In genomic region chr6:86822285-86823050, GRCm38 (mm10) we compare ENCODE assay signal across 8 mouse cellular contexts. TPM values are rescaled to one million over a fixed set of nuclear protein-coding genes. Genes with fewer than 3 reads are reported as not detected.
DNase-seq lines count a peak whose midpoint lies in the region; ATAC-seq and TF ChIP-seq lines count a peak whose summit lies in the region.

No protein-coding gene starts in this region.

- H3K4me2 ChIP-seq in CH12.LX (ENCODE audit: insufficient read depth, low read depth, poor library complexity, severe bottlenecking), result peak overlapping the region; percentile 2; the same call in 1 of the 2 replicates
- peak overlapping the region; percentile 36 for H3K4me2 ChIP-seq in neural tube, embryonic 14.5 days (ENCODE audit: low read depth, low read length)

- no peak overlapping the region for H3K4me3 ChIP-seq in CH12.LX (replicated peaks in 1 of 3; ENCODE audit: low read depth in 2 of 3, low read length in 2 of 3, poor library complexity in 1 of 3)
- H3K4me3 ChIP-seq in brown adipose tissue, adult 24 weeks (ENCODE audit: insufficient read depth, low read depth, low read length), result peak overlapping the region; percentile 51
- peak overlapping the region; percentile 2; the same call in 1 of the 2 replicates for H3K4me3 ChIP-seq in neural tube, embryonic 14.5 days (ENCODE audit: low read depth, low read length)

- no peak for DNase-seq in CH12.LX (ENCODE audit: extremely low read depth)
- peak; percentile 81 to 84 for DNase-seq in layer of hippocampus, adult 8-10 months (ENCODE audit: low spot score in 2 of 2)
- peak; percentile 24 to 46 for DNase-seq in lung, adult 18-20 months

- in situ Hi-C loops in CH12.LX (cut with MboI; ENCODE audit: low pct_ligation_motif_present, low pct_unique_long_range_greater_than_20kb, low sequenced_read_pairs), result no loop called here

- peak; percentile 89 for ATAC-seq in frontal cortex, adult (ENCODE audit: low TSS enrichment)
- peak; percentile 18 to 25; a peak in 3 of 4 replicates for ATAC-seq in hematopoietic stem cell, adult 5-6 weeks (replicated peaks in 1 of 2; ENCODE audit: insufficient read depth in 1 of 2, low FRiP score in 2 of 2, low TSS enrichment in 1 of 2, low read depth in 1 of 2, poor library complexity in 2 of 2, severe bottlenecking in 2 of 2)
- 0 out of 2 replicates have a peak, but pooled peaks have one; percentile 49 for ATAC-seq in neural tube, embryonic 14.5 days (ENCODE audit: low read depth)
- no peak for ATAC-seq in erythroid progenitor cell, adult 5-6 weeks (replicated peaks; ENCODE audit: low FRiP score, poor library complexity, severe bottlenecking)

- TF ChIP-seq POLR2A in CH12.LX (IDR thresholded peaks at IDR 0.05; ENCODE audit: low read depth, low read length), result no peak

- no peaks in the 10 kb centered on the region for H3K9me3 ChIP-seq in CH12.LX (replicated peaks; ENCODE audit: low read length)
- H3K9me3 ChIP-seq in neural tube, embryonic 14.5 days (ENCODE audit: control insufficient read depth, low read length), result no peaks in the 10 kb centered on the region

- no peak for TF ChIP-seq RAD21 in CH12.LX (IDR thresholded peaks at IDR 0.05; ENCODE audit: low read depth, low read length)

- H3K27me3 ChIP-seq in CH12.LX (replicated peaks), result no peaks in the 10 kb centered on the region
- no peaks in the 10 kb centered on the region for H3K27me3 ChIP-seq in neural tube, embryonic 14.5 days (ENCODE audit: control insufficient read depth, insufficient read depth, low read length)

- H3K79me2 ChIP-seq in CH12.LX (replicated peaks; ENCODE audit: control insufficient read depth, extremely low read depth, insufficient read depth, poor library complexity, severe bottlenecking), result no peaks in the 10 kb centered on the region

- H3K36me3 ChIP-seq in CH12.LX (replicated peaks in 1 of 2; ENCODE audit: control insufficient read depth in 1 of 2, insufficient read depth in 1 of 2, low read length in 1 of 2), result no peaks in the 10 kb centered on the region
- no peaks in the 10 kb centered on the region for H3K36me3 ChIP-seq in neural tube, embryonic 14.5 days (ENCODE audit: control insufficient read depth, insufficient read depth, low read length)

- WGBS in neural tube, embryonic 14.5 days, result 3% methylated on average over 19 of the region's 19 CpGs

- no peak for TF ChIP-seq EP300 in CH12.LX (IDR thresholded peaks at IDR 0.05; ENCODE audit: low read length)

- dilution Hi-C loops in CH12.LX (cut with MboI; ENCODE audit: extremely low pct_ligation_motif_present, extremely low pct_unique_long_range_greater_than_20kb, low sequenced_read_pairs), result no loop called here

- H3K4me1 ChIP-seq in CH12.LX (ENCODE audit: control insufficient read depth in 1 of 2, insufficient read depth in 2 of 2), result peaks cover 12 to 17% of the 10 kb centered on the region in 2 experiments
- H3K4me1 ChIP-seq in brown adipose tissue, adult 24 weeks (ENCODE audit: control insufficient read depth, insufficient read depth, insufficient read length, low read length), result peaks cover 16% of the 10 kb centered on the region
- no peaks in the 10 kb centered on the region for H3K4me1 ChIP-seq in neural tube, embryonic 14.5 days (ENCODE audit: control insufficient read depth, insufficient read depth, low read length)

- no peak overlapping the region for H3K27ac ChIP-seq in CH12.LX (ENCODE audit: insufficient read depth, low read depth)
- H3K27ac ChIP-seq in brown adipose tissue, adult 24 weeks (replicated peaks; ENCODE audit: low read depth, low read length), result no peak overlapping the region
- H3K27ac ChIP-seq in neural tube, embryonic 14.5 days (ENCODE audit: low read depth, low read length), result no peak overlapping the region

- H3K9ac ChIP-seq in CH12.LX (ENCODE audit: insufficient read depth, low read depth), result no peak overlapping the region
- H3K9ac ChIP-seq in neural tube, embryonic 14.5 days (replicated peaks; ENCODE audit: low read depth, low read length), result no peak overlapping the region

- TF ChIP-seq CTCF in CH12.LX (conservative IDR thresholded peaks at IDR 0.05 in 1 of 2, IDR thresholded peaks at IDR 0.05 in 1 of 2; ENCODE audit: low read depth in 2 of 2, low read length in 2 of 2), result no peak

TF ChIP-seq in CH12.LX, 34 proteins besides CTCF, POLR2A, EP300 and RAD21:
- TF ChIP-seq ETS1 (conservative IDR thresholded peaks at IDR 0.05; ENCODE audit: low read depth, low read length), result peak; percentile 26; the same call in 1 of the 2 replicates
- TF ChIP-seq MEF2A (IDR thresholded peaks at IDR 0.05; ENCODE audit: borderline replicate concordance, low read depth, low read length), result peak; percentile 79; the same call in 1 of the 2 replicates
- 0 out of 2 replicates have a peak, but pooled peaks have one; percentile 35 for TF ChIP-seq MAFK (IDR thresholded peaks at IDR 0.05; ENCODE audit: insufficient replicate concordance, low read length)
- TF ChIP-seq GABPA (IDR thresholded peaks at IDR 0.05; ENCODE audit: insufficient replicate concordance, low read depth, low read length), result no peak

RNA-seq across cellular contexts. Expression of gene Aak1, which starts 26.8 kb away (rescaled TPM):
- 5.4 and 7.1 TPM in 2 replicates for total RNA-seq in CH12.LX (2012; rRNA removed)
- 2.1 and 2.8 TPM in 2 replicates for total RNA-seq in CH12.LX (2014; rRNA removed)
- polyA plus RNA-seq in CH12.LX (2012; ENCODE audit: insufficient read length, low read depth), result 18.8 and 21.0 TPM in 2 replicates
- 6.9 and 13.2 TPM in 2 replicates for polyA plus RNA-seq in brown adipose tissue, adult 24 weeks (2012; ENCODE audit: insufficient read depth, insufficient read length, missing spikeins)
- total RNA-seq in hematopoietic stem cell, adult 5-6 weeks (2017), result 12.2 and 14.2 TPM in 2 replicates
- total RNA-seq in layer of hippocampus, adult 8-10 months (2022), result 100 to 1,000 TPM; 392 to 484 (median 448) TPM
- polyA plus RNA-seq in neural tube, embryonic 14.5 days (2014; fragmentation: Nextera tagmentation; extraction: Ambion mirVana), result 47.2 and 53.6 TPM in 2 replicates
- 18.4 and 39.4 TPM in 2 replicates for total RNA-seq in erythroid progenitor cell, adult 5-6 weeks (2015; ENCODE audit: low replicate concordance)
- 10.5 and 15.8 TPM in 2 replicates for total RNA-seq in erythroid progenitor cell, adult 5-6 weeks (2017; ENCODE audit: low replicate concordance)

RNA-seq across cellular contexts. Expression of gene Anxa4, which starts 29.1 kb away (rescaled TPM):
- total RNA-seq in CH12.LX (2012; rRNA removed) (10.7 and 10.8 TPM in 2 replicates), CH12.LX (2014; rRNA removed) (17.1 and 18.4 TPM in 2 replicates)
- 13.7 and 18.1 TPM in 2 replicates for polyA plus RNA-seq in CH12.LX (2012; ENCODE audit: insufficient read length, low read depth)
- 42.5 and 51.3 TPM in 2 replicates for polyA plus RNA-seq in brown adipose tissue, adult 24 weeks (2012; ENCODE audit: insufficient read depth, insufficient read length, missing spikeins)
- 77.7 and 84.4 TPM in 2 replicates for total RNA-seq in hematopoietic stem cell, adult 5-6 weeks (2017)
- 10 to 100 TPM in 1 of 4 experiments, 1 to 10 TPM in 3; 6.2 to 19.2 (median 8.1) TPM for total RNA-seq in layer of hippocampus, adult 8-10 months (2022)
- 2.9 and 4.9 TPM in 2 replicates for polyA plus RNA-seq in neural tube, embryonic 14.5 days (2014; fragmentation: Nextera tagmentation; extraction: Ambion mirVana)
- 0.72 and 16.8 TPM in 2 replicates for total RNA-seq in erythroid progenitor cell, adult 5-6 weeks (2015; ENCODE audit: low replicate concordance)
- 5.1 and 8.6 TPM in 2 replicates for total RNA-seq in erythroid progenitor cell, adult 5-6 weeks (2017; ENCODE audit: low replicate concordance)

Comparison
In these comparisons a context has a peak if more than half of its experiments do, and no peak if none do; other contexts are left out.
1. H3K4me3 ChIP-seq: peak in brown adipose tissue, adult 24 weeks (single experiment) and neural tube, embryonic 14.5 days (single experiment); none in CH12.LX (0 of 3).
2. RNA of gene Aak1, which starts 26.8 kb away (total RNA-seq): 392 to 484 TPM in layer of hippocampus, adult 8-10 months; 10.5 to 39.4 TPM in erythroid progenitor cell, adult 5-6 weeks, 12.2 to 14.2 TPM in hematopoietic stem cell, adult 5-6 weeks and 2.1 to 7.1 TPM in CH12.LX; every median in the first group is over 4 times any median in the second.